Mouse (Mus musculus) ES-Bruce4 (cell line): ENCODE measurements around the gene Dynll2.

ENCODE experiments used
- CTCF ChIP-seq: IDR thresholded peaks from one replicate; pipeline ENCODE4 v1.8.1; 2011; ENCODE audit warnings: low read depth, low read length
- EP300 ChIP-seq: IDR thresholded peaks from 2 replicates; pipeline ENCODE4 v1.6.1; 2011; ENCODE audit warnings: low read depth, low read length; ENCODE audit not compliant: insufficient read depth
- POLR2A ChIP-seq: IDR thresholded peaks from one replicate; pipeline ENCODE4 v1.8.1; 2011; ENCODE audit warnings: low read length; ENCODE audit not compliant: insufficient read depth

- TF ChIP-seq CTCF (no peak), POLR2A (no peak), EP300 (no peak)
Measured at GRCm38 (mm10) chr11:88023933-88024332, 36.6 kb upstream of the Dynll2 start.
